Mouse (Mus musculus) gastrocnemius, adult 18-20 months (tissue): ENCODE measurements around the gene Svs6. TPM values are rescaled to one million over a fixed set of nuclear protein-coding genes. Genes with fewer than 3 reads are reported as not detected.
"Not testable (repeated sequence)": the region's sequence is repeated elsewhere in the genome, so short reads cannot be mapped to it uniquely, and the experiment has no call there.

Experiments
- DNase-seq: peaks from one replicate; pipeline ENCODE4 v3.0.0; 2021; ENCODE audit warnings: low spot score
- long read RNA-seq, 2 experiments: library from polyadenylated mRNA; stranded (forward); transcript quantifications; one replicate each; pipeline ENCODE4 v2.0.0; 2021
- total RNA-seq, 2 experiments: library from RNA; stranded (reverse); gene quantifications; 2 replicates each; pipeline ENCODE4 v1.2.3; 2021

The Svs6 gene
- not detected for total RNA-seq
- long read RNA-seq, experiment 1, result 0 reads
- long read RNA-seq, experiment 2, result 0 reads

DNA sequence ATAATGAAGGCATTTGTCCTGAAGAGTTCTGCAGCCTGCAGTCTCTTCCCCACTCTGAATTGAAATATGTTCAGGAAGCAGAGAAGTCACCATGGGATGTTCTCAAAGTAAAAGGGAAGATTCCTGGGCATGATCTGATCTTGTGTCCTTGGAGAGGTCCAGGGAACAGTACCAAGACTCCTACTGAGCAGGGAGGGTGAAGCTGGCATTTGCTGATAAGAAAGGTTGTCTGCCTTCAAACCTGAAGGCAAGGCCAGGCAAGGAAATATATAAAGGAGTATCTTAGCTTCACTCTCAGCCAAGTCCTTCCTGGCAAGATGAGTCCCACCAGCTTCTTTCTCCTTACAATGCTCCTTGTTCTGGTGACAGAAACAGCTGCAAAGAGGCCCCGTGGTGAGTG, at the start of gene Svs6:
Gene Svs6 (plus strand): TSS at position 301 of the 400 bp plus-strand sequence.
- DNase-seq, result not testable (repeated sequence)

GRCm38 (mm10) chr2:164278359-164278758, 38.2 kb upstream of the Svs6 start, which contains the start of gene Svs4:
Gene Svs4 (minus strand): TSS chr2:164278459.
- no peak for DNase-seq

DNA sequence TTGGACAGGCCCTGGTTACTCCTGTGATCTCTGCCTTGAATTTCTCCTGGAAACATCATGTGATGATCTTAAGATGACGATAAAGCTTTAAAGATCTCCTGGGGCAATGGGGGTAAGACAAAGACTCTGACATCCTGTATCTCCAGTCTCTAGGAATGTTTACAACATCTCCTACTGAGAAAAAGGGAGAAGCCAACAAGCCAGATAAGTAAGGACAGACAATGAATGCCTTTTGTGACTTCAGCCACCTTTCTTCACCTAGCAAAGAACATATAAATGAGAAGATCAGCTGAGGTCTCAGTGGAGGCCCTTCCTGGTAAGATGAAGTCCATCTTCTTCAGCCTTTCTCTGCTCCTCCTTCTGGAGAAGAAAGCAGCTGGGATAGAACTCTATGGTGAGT, 27.6 kb upstream of the Svs6 start, which contains the start of gene Svs3a:
Gene Svs3a (plus strand): TSS at position 301 of the 400 bp plus-strand sequence.
- not testable (repeated sequence) for DNase-seq

DNA sequence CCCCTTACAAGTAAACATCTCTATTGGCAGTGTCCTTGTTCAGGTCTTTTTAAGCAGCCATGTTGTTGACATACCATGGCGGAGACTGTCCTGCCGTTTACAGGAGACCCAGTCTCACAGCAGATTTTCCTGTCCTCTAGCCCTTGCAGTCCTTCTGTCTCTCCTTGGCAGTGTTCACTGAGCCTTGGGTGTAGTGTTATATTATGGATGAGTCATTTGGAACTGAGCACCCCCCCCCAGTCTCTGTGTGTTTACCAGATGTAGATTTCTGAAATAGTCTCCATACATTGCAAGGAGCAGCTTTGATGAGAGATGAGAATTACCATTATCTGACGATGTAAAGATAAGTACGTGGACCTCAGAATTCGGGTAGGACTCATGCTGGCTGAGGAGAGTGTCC, 4.0 kb upstream of the Svs6 start:
- no peak for DNase-seq

GRCm38 (mm10) chr2:164315460-164315859, 1.1 kb upstream of the Svs6 start:
- not testable (repeated sequence) for DNase-seq

- DNase-seq, result no peak
These were observed 4.4 kb downstream of the Svs6 start for GRCm38 (mm10) chr2:164320983-164321382.

- not testable (repeated sequence) for DNase-seq
These were observed 15.9 kb downstream of the Svs6 start, which contains the start of gene Svs5 for GRCm38 (mm10) chr2:164332440-164332839. Gene Svs5 (plus strand): TSS chr2:164332740.

DNA sequence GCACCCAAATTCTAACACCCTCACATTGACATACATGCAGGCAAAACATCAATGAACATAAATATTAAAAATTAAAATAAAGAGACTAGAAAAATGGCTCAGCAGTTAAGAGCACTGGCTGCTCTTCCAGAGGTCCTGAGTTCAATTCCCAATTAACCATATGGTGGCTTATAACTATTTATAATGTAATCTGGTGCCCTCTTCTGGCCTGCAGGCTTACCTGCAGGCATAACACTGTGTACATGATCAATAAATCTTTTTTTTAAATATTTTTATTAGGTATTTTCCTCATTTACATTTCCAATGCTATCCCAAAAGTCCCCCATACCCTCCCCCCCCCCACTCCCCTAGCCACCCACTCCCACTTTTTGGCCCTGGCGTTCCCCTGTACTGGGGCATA, 27.2 kb downstream of the Svs6 start:
- not testable (repeated sequence) for DNase-seq

- not testable (repeated sequence) for DNase-seq
These were observed 31.1 kb downstream of the Svs6 start for GRCm38 (mm10) chr2:164347697-164348096.

GRCm38 (mm10) chr2:164348980-164349379, 32.4 kb downstream of the Svs6 start:
- DNase-seq, result peak; percentile 9

GRCm38 (mm10) chr2:164352697-164353096, 36.1 kb downstream of the Svs6 start:
- no peak for DNase-seq

GRCm38 (mm10) chr2:164353356-164353755, 36.8 kb downstream of the Svs6 start:
- no peak for DNase-seq

DNA sequence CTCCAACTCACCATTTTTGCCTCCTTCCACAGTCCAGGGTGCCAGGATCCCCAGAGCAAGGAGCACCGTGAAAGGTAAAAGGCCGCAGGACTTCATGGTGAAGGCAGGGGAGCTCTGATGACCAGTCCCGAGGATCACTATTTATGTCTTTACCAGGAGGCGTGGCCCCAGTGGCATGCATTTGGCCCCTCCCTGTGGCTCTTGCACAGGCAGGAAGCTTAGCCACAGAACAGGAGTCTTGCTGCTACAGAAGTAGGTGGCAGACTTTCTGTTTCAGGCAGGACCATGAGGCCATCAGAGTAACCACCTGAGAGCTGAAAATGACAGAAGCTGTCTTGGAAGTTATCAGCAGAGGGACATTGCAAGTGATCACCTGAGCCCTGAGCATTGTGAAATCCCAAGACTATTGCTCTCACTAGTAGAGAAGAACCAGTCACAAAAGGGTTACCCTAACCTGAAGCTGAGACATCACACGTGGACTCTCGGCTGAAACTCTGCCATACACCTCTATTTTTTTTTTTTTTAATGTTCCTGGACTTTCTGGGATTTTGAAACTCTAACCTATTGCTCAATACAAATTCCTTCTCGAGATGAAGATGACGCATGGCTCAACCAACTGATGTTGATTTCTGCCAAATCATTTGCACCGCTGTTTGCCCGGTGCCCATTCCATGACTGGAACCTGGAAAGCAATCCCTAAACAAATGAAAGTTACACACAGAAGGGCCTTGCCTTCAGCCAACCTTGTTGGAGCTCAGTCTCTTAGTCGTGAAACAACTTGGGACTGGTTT, 39.8 kb downstream of the Svs6 start:
- no peak for DNase-seq

DNA sequence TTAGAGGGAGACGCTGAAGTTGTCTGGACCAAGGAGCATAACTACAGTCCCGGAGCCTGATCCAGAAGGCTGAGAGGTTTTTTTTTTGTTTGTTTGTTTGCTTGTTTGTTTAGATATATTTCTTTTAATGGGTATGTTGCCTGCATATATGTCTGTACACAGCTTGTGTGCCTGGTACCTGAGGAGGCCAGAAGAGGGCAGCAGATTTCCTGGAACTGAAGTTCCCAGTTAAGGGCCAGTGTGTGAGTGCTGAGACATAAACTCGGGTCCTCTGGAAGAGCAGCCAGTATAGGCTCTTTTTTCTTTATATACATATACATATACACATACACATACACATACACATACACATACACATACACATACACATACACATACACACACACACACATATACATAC, 41.8 kb downstream of the Svs6 start:
- DNase-seq, result no peak

- no peak for DNase-seq
These were observed 42.5 kb downstream of the Svs6 start for GRCm38 (mm10) chr2:164359031-164359430.

GRCm38 (mm10) chr2:164359668-164360067, 43.1 kb downstream of the Svs6 start:
- DNase-seq, result no peak

DNA sequence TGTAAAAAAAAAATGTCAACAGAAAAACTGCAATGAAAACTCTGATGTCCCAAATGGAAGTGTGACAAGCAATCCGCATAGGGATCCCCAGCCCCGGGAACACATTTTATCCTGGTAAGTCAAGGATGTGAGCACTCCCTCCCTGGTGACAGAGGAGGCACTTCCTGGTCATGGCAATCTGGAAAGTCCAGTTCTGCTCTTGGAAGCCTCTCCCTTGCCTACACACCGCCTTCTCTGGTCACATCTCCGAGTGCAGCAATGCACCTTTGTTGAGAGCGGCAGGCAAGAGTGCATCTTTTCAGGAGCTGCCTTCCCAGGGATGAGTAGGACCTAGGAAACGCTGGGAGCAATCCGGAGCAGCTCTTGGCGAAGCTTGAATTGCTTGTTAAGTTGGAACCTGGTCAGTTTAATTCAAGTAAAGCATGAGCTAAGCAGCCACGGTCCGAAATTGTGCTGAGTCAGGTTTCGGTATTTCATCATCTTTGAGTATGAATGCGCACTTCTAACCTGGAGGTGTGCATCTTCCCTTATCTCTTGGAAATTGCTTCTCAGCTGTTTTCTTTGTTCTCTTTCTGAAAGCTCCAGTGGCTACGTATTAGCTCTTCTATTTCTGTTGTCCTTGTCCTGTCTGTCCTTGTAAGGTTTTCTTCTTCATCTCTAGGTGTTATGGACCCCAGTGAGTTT, 44.6 kb downstream of the Svs6 start:
- no peak for DNase-seq

DNA sequence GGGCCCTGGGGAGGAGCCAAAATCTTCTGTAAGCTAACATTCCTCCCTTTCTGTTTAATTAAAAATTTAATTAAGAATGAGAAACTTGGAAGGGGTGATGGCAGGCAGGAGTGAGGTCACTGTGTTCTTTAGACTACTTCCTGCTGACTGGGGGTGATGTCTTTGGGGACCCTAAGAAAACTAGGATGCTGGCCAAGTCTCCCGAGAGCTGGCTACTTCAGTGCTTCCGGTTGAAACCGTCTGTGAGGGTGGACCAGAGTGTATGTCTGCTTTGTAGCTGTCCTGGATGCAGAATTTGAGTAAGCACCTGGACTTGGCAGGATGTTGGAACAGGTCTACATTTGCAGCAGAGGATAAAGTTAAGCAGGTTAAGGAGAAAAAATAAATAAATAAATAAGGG, 50.4 kb downstream of the Svs6 start:
- DNase-seq, result no peak
